Mouse (Mus musculus) heart, postnatal 36 days (tissue): ENCODE measurements at regions not wholly inside any gene's neighbourhood (a gene's known extent, or its start where the extent isn't known, plus 50 kb on each side); places are given as distances from the start of the nearest gene placed in this dataset.
"Not testable (repeated sequence)": the region's sequence is repeated elsewhere in the genome, so short reads cannot be mapped to it uniquely, and the experiment has no call there.

Experiments used
- DNase-seq, 2 experiments: peaks; one replicate each; pipeline ENCODE4 v3.0.0; 2021 to 2022
- intact Hi-C: fragments of 180-260 bp; cut with DNase I; formaldehyde crosslinking; loops from one replicate; pipeline ENCODE4 v1.15.1; 2025

GRCm38 (mm10) chr3:68793923-68794322 lies 75.5 kb upstream of the 1110032F04Rik start:
- DNase-seq: no peak
- intact Hi-C loops: no loop called here

- intact Hi-C loops: no loop called here
- no peak for DNase-seq
Observed at GRCm38 (mm10) chr3:68794380-68795014, 74.9 kb upstream of the 1110032F04Rik start.

- intact Hi-C loops: no loop called here
- peak in 1 of 2 experiments; percentile 24 for DNase-seq
Observed at GRCm38 (mm10) chr3:68795641-68796040, 73.7 kb upstream of the 1110032F04Rik start.

GRCm38 (mm10) chr3:68798408-68798807 lies 71.0 kb upstream of the 1110032F04Rik start:
- intact Hi-C loops, DNase-seq: not testable (repeated sequence)

GRCm38 (mm10) chr3:68808866-68809265 lies 60.5 kb upstream of the 1110032F04Rik start:
- intact Hi-C loops: no loop called here
- DNase-seq: no peak

- intact Hi-C loops: no loop called here
Observed at GRCm38 (mm10) chr3:68813461-68813860, 55.9 kb upstream of the 1110032F04Rik start.

GRCm38 (mm10) chr3:68814011-68814690 lies 55.2 kb upstream of the 1110032F04Rik start:
- intact Hi-C loops: no loop called here
- no peak for DNase-seq

More at GRCm38 (mm10) chr3:68813461-68813860, 55.9 kb upstream of the 1110032F04Rik start:
- DNase-seq: no peak

GRCm38 (mm10) chr3:68815621-68816020 lies 53.8 kb upstream of the 1110032F04Rik start:
- intact Hi-C loops: no loop called here
- DNase-seq: no peak

GRCm38 (mm10) chr3:68817321-68817720 lies 52.1 kb upstream of the 1110032F04Rik start:
- no peak for DNase-seq
- intact Hi-C loops: no loop called here
